Mouse (Mus musculus) neural tube, embryonic 13.5 days (tissue): Measurements from ENCODE around the gene Zmynd10. TPM values are rescaled to one million over a fixed set of nuclear protein-coding genes. Genes with fewer than 3 reads are reported as not detected.

Experiments
- ATAC-seq: fragments of 200-750 bp; cut with Nextera tagmentation; 2 replicates; pipeline ENCODE4 v1.8.0; 2017; ENCODE audit warnings: low read depth, mild to moderate bottlenecking, moderate TSS enrichment, moderate library complexity
- H3K27ac ChIP-seq: fragments of 300-500 bp; sonication (generic); replicated peaks from 2 replicates; pipeline ENCODE4 v1.5.1; 2015; ENCODE audit warnings: moderate library complexity, mild to moderate bottlenecking, inconsistent platforms
- H3K27me3 ChIP-seq: fragments of 300-500 bp; sonication (generic); 2 replicates; pipeline ENCODE4 v1.6.1; 2015; ENCODE audit warnings: mild to moderate bottlenecking, inconsistent platforms
- H3K36me3 ChIP-seq: fragments of 300-500 bp; sonication (generic); 2 replicates; pipeline ENCODE4 v1.6.1; 2015; ENCODE audit warnings: mild to moderate bottlenecking, inconsistent platforms
- H3K4me1 ChIP-seq: fragments of 300-500 bp; sonication (generic); replicated peaks from 2 replicates; pipeline ENCODE4 v1.6.1; 2015; ENCODE audit warnings: inconsistent platforms
- H3K4me2 ChIP-seq: fragments of 300-500 bp; sonication (generic); 2 replicates; pipeline ENCODE4 v1.6.1; 2015; ENCODE audit warnings: inconsistent platforms, mild to moderate bottlenecking, moderate library complexity
- H3K4me3 ChIP-seq: fragments of 300-500 bp; sonication (generic); 2 replicates; pipeline ENCODE4 v1.5.1; 2015; ENCODE audit warnings: mild to moderate bottlenecking, inconsistent platforms
- H3K9ac ChIP-seq: fragments of 300-500 bp; sonication (generic); 2 replicates; pipeline ENCODE4 v1.6.1; 2015; ENCODE audit warnings: moderate library complexity, mild to moderate bottlenecking, inconsistent platforms
- H3K9me3 ChIP-seq: fragments of 300-500 bp; sonication (generic); 2 replicates; pipeline ENCODE4 v1.6.1; 2016; ENCODE audit warnings: inconsistent platforms
- WGBS: fragments of 180-500 bp; shearing (Covaris S2); methylation state at CpG from one replicate; pipeline ENCODE4 v1.1.7; 2015; 5-methylcytosine and 5-hydroxymethylcytosine counted together
- polyA plus RNA-seq: library from polyadenylated mRNA; unstranded; fragments of >200 nt; fragmentation: Nextera tagmentation; extraction: Ambion mirVana; gene quantifications from 2 replicates; pipeline ENCODE4 v1.2.1, GENCODE M21; 2015

Zmynd10 gene
- polyA plus RNA-seq, 1 experiment from 2014 or later, result 1.3 TPM

DNA sequence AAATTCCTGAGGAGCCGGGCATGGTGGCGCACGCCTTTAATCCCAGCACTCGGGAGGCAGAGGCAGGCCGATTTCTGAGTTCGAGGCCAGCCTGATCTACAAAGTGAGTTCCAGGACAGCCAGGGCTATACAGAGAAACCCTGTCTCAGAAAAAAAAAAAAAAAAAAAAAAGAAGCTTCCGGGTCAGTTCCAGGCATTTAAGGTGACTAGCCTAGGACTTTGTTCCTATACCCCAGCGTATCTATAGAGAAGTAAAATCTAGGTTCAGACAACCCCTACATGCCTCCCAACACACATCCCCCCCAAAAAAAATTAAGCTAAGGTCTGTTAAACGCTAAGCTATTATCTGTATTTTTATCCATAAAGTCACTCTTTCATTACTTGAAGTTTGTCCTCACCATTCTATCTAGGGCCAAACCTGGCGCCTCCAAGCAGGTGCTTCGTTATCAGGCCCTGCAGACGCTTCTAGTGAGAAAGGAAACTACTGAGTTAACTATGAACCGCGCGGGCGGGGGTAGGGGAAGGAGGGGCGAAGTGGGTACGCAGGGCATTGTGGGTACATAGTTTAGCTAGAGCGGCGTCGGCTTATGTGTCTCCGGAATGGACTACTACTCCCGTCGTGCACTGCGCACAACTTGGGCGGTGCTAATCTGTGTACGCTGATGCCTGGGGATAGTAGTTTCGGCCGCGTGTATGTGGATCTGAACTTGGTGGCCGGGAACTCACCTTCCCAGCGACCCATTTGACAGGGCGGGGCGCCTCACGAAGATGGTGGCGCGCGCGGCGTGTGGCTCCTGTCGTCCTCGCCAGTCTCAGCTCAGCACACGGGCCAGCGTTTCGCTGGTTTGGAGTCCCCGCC is 40.1 kb downstream of the Zmynd10 start, which contains the start of gene Ifrd2:
Ifrd2 (plus strand) TSS at position 669 of the 859 bp plus-strand sequence.
- peaks cover 13% of the 10 kb centered on the region for H3K4me1 ChIP-seq
- no peak within 1 kb of the TSS for H3K27ac ChIP-seq
- H3K4me2 ChIP-seq, result peak within 1 kb of the TSS; percentile 79
- WGBS, result 14% methylated on average over 46 of the region's 46 CpGs
- peak; percentile 98 for ATAC-seq
- peak within 1 kb of the TSS; percentile 64 for H3K4me3 ChIP-seq
- H3K9ac ChIP-seq, result peak within 1 kb of the TSS; percentile 65
- H3K27me3 ChIP-seq, result no peaks in the 10 kb centered on the region
- peaks cover 44% of the 10 kb centered on the region for H3K36me3 ChIP-seq
- H3K9me3 ChIP-seq, result no peaks in the 10 kb centered on the region

DNA sequence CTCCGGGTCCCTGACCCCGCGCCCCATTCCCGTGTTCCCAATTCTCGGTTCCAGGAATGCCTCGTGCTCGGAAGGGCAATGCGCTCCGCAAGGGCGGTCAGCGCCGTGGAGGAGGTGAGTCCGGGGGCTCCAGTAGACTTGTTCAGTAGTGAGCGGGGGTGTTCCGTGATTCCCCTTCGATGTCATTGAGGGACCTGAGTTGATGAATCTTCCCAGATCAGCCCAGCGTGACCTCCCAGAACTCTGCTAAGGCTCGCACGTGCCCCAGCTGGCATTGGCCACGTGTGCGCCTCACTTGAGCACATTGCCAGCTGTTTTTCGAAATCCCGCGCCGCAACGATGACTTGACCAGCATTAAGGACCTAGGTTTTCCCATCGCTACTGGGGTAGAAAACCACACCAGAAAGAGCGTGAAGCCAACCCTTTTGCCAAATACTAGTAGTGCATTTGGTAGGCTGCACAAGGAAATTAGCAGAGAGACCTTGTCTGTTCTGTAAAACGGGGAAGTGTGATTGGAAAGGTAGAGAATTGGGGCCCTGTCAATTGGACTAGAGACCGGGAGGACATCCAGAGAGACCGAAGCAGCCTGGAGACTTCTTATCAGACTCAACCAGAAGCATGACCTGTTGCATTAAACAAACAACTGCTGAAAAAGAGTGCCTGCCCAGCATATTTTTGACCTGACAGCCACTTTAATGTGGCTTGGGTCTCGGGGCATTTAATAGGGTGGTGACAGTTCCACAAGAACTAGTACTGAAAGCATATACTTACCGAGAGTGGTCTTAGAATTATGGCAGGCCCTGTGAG is 40.9 kb downstream of the Zmynd10 start:
- peak overlapping the region; percentile 79 for H3K4me2 ChIP-seq
- peak overlapping the region; percentile 64 for H3K4me3 ChIP-seq
- H3K36me3 ChIP-seq, result peaks cover 45% of the 10 kb centered on the region
- 6% methylated on average over 33 of the region's 33 CpGs for WGBS
- H3K27ac ChIP-seq, result no peak overlapping the region
- no peaks in the 10 kb centered on the region for H3K27me3 ChIP-seq
- H3K9me3 ChIP-seq, result no peaks in the 10 kb centered on the region
- peak overlapping the region; percentile 65 for H3K9ac ChIP-seq
- peaks cover 15% of the 10 kb centered on the region for H3K4me1 ChIP-seq
- peak; percentile 46; the same call in 1 of the 2 replicates for ATAC-seq

DNA sequence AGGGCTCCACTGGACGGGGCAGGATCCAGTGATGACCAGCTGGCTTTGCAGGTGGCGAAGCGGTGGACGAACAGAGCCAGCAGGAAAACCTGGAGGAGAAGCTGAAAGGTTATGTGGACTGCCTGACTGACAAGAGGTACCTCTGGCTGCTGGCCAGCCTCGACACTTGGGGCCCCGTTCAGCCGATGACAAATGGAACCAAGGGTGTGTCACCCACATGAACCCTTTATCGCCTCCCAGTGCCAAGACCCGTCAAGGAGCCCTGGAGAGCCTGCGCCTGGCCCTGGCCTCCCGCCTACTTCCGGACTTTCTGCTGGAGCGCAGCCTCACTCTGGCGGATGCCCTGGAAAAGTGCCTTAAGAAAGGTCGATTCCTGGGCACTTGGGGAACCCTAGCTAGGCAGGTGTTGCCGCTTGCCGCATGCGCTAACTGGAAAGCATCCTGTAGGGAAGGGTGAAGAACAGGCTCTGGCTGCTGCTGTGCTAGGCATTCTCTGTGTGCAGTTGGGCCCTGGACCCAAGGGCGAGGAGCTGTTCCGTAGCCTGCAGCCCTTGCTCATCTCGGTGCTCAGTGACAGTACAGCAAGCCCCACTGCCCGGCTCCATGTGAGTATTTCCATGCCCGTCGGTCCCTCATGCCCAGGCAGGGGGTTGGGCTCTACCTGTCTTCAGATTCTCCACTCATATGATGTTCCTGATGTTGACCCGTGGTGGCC is 43.1 kb downstream of the Zmynd10 start:
- no peak for ATAC-seq
- H3K4me1 ChIP-seq, result peaks cover 27% of the 10 kb centered on the region
- H3K36me3 ChIP-seq, result peaks cover 49% of the 10 kb centered on the region
- no peak overlapping the region for H3K9ac ChIP-seq
- H3K4me2 ChIP-seq, result no peak overlapping the region
- H3K27me3 ChIP-seq, result no peaks in the 10 kb centered on the region
- no peak overlapping the region for H3K4me3 ChIP-seq
- no peak overlapping the region for H3K27ac ChIP-seq
- 95% methylated on average over 25 of the region's 25 CpGs for WGBS
- no peaks in the 10 kb centered on the region for H3K9me3 ChIP-seq

DNA sequence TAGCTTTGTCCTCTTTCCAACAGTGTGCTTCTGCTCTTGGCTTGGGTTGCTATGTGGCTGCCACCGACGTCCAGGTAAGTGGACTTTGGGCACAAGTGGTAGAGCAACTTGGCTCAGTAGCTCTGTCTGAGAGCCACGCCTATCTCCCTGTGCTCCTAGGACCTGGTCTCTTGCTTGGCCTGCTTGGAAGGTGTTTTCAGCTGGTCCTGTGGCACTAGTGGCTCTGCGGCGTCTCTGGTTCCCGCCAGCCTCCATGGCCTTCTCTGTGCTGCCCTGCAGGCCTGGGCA is 43.6 kb downstream of the Zmynd10 start:
- Histone ChIP-seq H3K4me1 (peaks cover 27% of the 10 kb centered on the region), H3K4me3 (no peak overlapping the region), H3K9me3 (no peaks in the 10 kb centered on the region), H3K9ac (no peak overlapping the region), H3K27me3 (no peaks in the 10 kb centered on the region), H3K36me3 (peaks cover 49% of the 10 kb centered on the region), H3K4me2 (no peak overlapping the region), H3K27ac (no peak overlapping the region)
- WGBS, result 96% methylated on average over 6 of the region's 6 CpGs
- no peak for ATAC-seq

DNA sequence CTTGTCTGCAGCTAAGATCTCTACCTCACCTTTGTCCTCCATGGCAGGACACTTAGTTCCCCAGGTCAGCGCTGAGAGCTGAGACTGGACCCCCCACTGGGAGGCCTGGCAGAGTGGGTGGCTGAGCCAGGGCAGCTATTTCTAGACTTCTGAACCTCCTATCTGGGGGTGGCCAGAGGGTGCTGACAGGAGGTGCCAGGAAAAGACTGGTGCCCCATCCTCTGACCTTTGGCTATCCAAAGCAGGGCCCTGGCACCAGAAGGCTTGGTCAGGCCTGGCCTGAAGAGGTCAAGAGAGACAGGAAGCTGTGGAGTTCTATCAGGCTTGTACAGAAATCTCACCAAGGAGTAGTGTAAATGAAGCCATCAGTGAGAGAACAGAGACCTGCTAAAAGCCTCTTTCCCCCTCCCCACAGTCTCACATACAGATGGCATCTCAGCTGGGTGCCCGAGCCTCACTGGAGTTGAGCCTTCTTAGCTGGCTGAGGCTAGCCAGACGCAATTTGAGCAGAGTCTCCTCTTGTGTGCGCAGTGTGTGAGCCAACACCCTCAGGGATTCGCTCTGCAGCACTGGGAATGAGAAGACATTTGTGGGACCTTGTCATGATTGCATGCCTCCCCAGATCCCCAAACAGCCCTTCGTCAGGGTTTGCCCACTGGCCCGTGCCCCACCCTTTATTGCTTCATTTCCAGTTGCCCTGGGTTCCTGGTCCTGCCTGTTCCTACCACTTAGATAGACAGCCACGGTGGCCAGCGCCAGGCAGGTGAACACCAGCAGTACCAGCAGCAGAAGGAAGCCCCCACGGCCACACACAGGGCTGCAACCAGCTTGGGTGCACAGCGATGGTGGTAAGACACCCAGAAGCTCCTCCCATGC is 46.2 kb downstream of the Zmynd10 start:
- H3K36me3 ChIP-seq, result peaks cover 49% of the 10 kb centered on the region
- 80% methylated on average over 11 of the region's 11 CpGs for WGBS
- no peaks in the 10 kb centered on the region for H3K27me3 ChIP-seq
- 0 out of 2 replicates have a peak overlapping the region, but pooled peaks have one; percentile 7 for H3K27ac ChIP-seq
- peaks cover 22% of the 10 kb centered on the region for H3K4me1 ChIP-seq
- no peak for ATAC-seq
- H3K9ac ChIP-seq, result peak overlapping the region; percentile 39
- no peak overlapping the region for H3K4me2 ChIP-seq
- H3K4me3 ChIP-seq, result no peak overlapping the region
- H3K9me3 ChIP-seq, result no peaks in the 10 kb centered on the region

DNA sequence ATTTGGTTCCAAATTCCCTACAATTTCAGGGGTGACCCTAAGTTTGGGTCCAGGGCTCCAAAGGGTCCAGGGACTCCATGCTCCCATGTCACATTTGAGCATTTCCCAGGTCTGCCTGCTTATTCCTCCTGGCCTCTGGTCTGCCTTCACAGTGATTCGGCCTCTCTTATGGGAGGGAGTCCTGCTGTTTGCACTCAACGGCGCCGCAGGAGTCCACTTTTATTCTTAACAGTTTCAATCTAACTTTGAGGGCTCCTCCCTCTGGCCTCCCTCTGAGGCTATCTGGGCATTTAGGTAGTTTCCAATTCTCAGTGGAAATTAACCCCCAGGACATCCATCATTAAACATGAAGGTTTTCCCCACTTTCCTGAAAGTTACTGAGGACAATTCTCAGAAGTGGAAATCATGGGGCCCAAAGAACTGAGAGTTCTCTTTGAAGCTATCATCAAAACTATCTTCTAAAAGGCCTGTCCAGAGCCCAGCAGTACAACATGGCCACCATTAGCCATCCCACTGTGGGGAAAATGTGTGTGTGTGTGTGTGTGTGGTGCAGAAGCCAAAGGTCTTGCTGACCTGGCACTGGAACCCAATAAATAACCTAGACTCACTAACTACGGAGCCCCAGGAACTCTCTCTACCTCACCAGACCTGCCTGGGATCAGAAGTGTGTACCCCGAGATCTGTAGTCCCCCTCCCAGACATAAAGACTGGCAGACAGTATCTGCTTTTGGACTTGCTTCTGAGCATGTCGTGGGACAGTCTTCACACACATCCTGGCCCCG is 47.4 kb downstream of the Zmynd10 start:
- WGBS, result 61% methylated on average over 8 of the region's 8 CpGs
- H3K9me3 ChIP-seq, result no peaks in the 10 kb centered on the region
- H3K4me1 ChIP-seq, result peaks cover 16% of the 10 kb centered on the region
- H3K36me3 ChIP-seq, result peaks cover 49% of the 10 kb centered on the region
- H3K27ac ChIP-seq, result no peak overlapping the region
- no peak overlapping the region for H3K4me3 ChIP-seq
- no peak for ATAC-seq
- no peak overlapping the region for H3K4me2 ChIP-seq
- H3K9ac ChIP-seq, result 0 out of 2 replicates have a peak overlapping the region, but pooled peaks have one; percentile 12
- no peaks in the 10 kb centered on the region for H3K27me3 ChIP-seq

DNA sequence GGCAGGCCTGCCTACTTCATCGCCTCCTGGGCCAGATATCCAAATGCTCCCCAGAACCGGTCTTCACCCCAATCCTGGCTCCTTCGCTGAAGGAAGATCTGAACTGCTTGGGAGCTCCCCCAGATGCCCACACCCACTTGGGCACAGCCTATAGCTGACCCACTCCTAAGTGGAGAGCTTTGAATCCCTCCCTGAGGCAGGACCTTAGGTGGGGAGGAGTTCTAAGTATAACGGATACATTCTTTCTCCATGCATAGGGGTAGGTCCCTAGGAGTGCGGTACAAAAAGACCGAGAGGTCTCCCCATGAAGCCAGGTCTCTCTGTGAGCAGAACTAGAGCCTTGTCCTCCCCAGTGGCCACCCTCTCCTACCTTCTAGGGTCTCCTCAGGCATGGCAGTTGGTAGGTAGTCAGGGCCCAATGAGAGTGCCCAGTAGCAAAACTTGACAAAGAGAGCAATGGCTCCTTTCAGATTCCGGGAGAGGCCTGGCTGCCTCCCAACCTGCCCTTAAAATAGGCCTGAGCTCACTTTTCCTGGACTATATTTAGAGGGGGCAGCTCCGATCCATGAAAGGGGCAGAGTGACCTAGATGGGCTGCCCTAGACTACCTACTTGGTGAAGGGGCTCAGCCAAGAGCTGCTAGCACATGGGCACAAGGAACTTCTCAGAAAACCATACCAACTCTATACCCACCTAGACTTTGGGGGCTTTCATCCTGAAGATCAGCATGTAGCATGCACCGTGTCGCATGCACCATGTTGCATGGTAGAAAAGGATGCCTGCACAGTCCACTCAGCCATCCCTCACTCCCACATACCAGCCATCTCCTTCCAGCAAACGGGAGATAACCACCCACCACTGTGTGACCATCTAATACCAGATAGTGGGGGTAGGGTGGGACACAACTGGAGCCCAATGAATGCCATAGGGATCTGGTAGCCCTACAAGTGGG is 49.8 kb downstream of the Zmynd10 start:
- H3K9me3 ChIP-seq, result no peaks in the 10 kb centered on the region
- no peak overlapping the region for H3K9ac ChIP-seq
- no peak for ATAC-seq
- H3K4me3 ChIP-seq, result no peak overlapping the region
- peaks cover 25% of the 10 kb centered on the region for H3K36me3 ChIP-seq
- no peak overlapping the region for H3K4me2 ChIP-seq
- H3K27me3 ChIP-seq, result no peaks in the 10 kb centered on the region
- whole genome bisulfite sequencing, result 91% methylated on average over 11 of the region's 11 CpGs
- H3K27ac ChIP-seq, result no peak overlapping the region
- H3K4me1 ChIP-seq, result peaks cover 16% of the 10 kb centered on the region

DNA sequence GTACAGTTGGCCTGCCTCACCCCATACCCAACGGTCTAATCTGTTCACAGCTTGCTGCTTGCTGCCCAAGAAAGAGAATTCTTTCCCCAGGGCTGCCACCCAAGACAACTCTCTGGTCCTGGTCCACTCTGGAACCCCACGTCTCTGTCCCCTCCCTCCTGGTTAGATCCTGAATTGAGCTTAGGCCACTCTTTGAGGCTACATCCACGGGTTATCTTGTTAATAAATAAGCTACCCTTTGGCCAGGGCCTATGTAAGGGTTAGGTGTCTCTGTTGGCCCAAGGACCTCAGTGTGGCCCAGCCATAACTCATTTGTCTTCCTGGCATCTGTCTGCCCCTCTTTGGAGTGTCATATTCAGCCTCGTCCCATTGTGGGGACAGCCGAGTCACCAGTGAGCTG is 51.3 kb downstream of the Zmynd10 start:
- Histone ChIP-seq H3K36me3 (peaks cover 11% of the 10 kb centered on the region; the same call in 1 of the 2 replicates), H3K27ac (no peak overlapping the region), H3K4me3 (no peak overlapping the region), H3K9me3 (no peaks in the 10 kb centered on the region), H3K9ac (no peak overlapping the region), H3K4me1 (peaks cover 16% of the 10 kb centered on the region), H3K27me3 (no peaks in the 10 kb centered on the region), H3K4me2 (no peak overlapping the region)
- WGBS, result 77% methylated on average over 5 of the region's 5 CpGs
- ATAC-seq, result no peak

DNA sequence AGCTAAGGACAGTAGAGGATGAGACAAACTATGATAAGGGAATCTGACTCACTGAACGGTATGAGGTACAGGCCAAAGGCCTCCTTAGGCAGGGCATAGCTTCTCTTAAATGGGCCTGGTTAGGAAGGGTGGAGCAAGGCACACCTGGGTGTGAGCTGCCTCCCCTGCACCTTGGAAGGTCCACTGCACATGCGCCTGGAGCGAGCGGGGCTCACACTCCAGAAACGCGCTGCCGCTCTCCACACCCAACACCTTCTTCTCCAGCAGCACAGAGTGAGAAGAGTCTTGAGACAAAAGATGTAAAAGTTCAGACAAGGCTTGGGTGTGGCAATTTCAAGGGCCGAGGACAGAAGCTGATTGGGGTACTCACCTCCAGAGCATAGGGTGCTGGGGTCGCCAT is 52.3 kb downstream of the Zmynd10 start:
- H3K27ac ChIP-seq, result no peak overlapping the region
- ATAC-seq, result no peak
- WGBS, result 90% methylated on average over 9 of the region's 9 CpGs
- H3K36me3 ChIP-seq, result 0 out of 2 replicates have a peak, but pooled peaks cover 2% of the 10 kb centered on the region
- peaks cover 16% of the 10 kb centered on the region for H3K4me1 ChIP-seq
- no peak overlapping the region for H3K4me2 ChIP-seq
- H3K27me3 ChIP-seq, result no peaks in the 10 kb centered on the region
- H3K9ac ChIP-seq, result 0 out of 2 replicates have a peak overlapping the region, but pooled peaks have one; percentile 3
- no peak overlapping the region; the same call in 1 of the 2 replicates for H3K4me3 ChIP-seq
- H3K9me3 ChIP-seq, result no peaks in the 10 kb centered on the region

DNA sequence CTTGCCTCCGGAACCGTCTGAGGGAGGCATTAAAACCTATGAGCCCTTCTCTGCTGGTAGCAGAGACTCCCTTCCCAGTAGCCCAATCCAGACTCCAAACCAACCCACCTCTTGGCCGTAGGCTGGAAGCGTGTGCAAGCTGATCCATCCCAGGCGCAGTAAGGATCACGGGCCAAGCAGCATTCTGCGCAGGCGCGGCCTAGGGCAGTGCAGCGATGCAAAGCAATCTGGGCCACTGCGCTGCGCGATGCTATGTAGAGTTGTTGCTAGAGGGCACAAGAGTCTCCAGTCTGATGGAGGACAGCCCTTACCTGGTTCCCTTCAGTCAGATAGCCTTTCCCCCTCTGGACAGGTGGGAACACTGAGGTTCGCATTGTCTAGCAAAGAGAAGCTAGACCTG is 52.7 kb downstream of the Zmynd10 start:
- Histone ChIP-seq H3K4me1 (peaks cover 21% of the 10 kb centered on the region), H3K36me3 (no peaks in the 10 kb centered on the region), H3K4me3 (no peak overlapping the region), H3K9ac (0 out of 2 replicates have a peak overlapping the region, but pooled peaks have one; percentile 3), H3K27ac (no peak overlapping the region), H3K9me3 (no peaks in the 10 kb centered on the region), H3K27me3 (no peaks in the 10 kb centered on the region), H3K4me2 (no peak overlapping the region)
- WGBS, result 78% methylated on average over 14 of the region's 14 CpGs
- no peak for ATAC-seq
